Mouse (Mus musculus) embryonic facial prominence, embryonic 14.5 days (tissue): ENCODE measurements around the gene Lmf1. TPM values are rescaled to one million over a fixed set of nuclear protein-coding genes. Genes with fewer than 3 reads are reported as not detected.

Source experiments
- ATAC-seq: fragments of 200-750 bp; cut with Nextera tagmentation; 2 replicates; pipeline ENCODE4 v1.8.0; 2017; ENCODE audit warnings: low read depth, moderate number of reproducible peaks, moderate TSS enrichment
- DNase-seq: peaks from one replicate; pipeline ENCODE4 v3.0.0-alpha.2; 2015; ENCODE audit warnings: low spot score
- H3K27ac ChIP-seq: fragments of 300-500 bp; sonication (generic); replicated peaks from 2 replicates; pipeline ENCODE4 v1.5.1; 2014; ENCODE audit warnings: low read depth, mild to moderate bottlenecking, low read length, moderate library complexity
- H3K27me3 ChIP-seq: fragments of 300-500 bp; sonication (generic); replicated peaks from 2 replicates; pipeline ENCODE4 v1.6.1; 2014; ENCODE audit warnings: low read length; ENCODE audit not compliant: control insufficient read depth, insufficient read depth
- H3K36me3 ChIP-seq: fragments of 300-500 bp; sonication (generic); 2 replicates; pipeline ENCODE4 v1.6.1; 2014; ENCODE audit warnings: low read length, mixed read lengths; ENCODE audit not compliant: control insufficient read depth, insufficient read depth
- H3K4me1 ChIP-seq: fragments of 300-500 bp; sonication (generic); 2 replicates; pipeline ENCODE4 v1.6.1; 2014; ENCODE audit warnings: antibody characterized with exemption, low read length; ENCODE audit not compliant: control insufficient read depth, insufficient read depth
- H3K4me2 ChIP-seq: fragments of 300-500 bp; sonication (generic); 2 replicates; pipeline ENCODE4 v1.6.1; 2014; ENCODE audit warnings: low read depth, mild to moderate bottlenecking, low read length, moderate library complexity, mixed read lengths
- H3K4me3 ChIP-seq: fragments of 300-500 bp; sonication (generic); 2 replicates; pipeline ENCODE4 v1.5.1; 2014; ENCODE audit warnings: low read depth, mild to moderate bottlenecking, low read length
- H3K9ac ChIP-seq: fragments of 300-500 bp; sonication (generic); 2 replicates; pipeline ENCODE4 v1.6.1; 2014; ENCODE audit warnings: low read depth, mild to moderate bottlenecking, low read length, moderate library complexity, mixed read lengths
- H3K9me3 ChIP-seq: fragments of 300-500 bp; sonication (generic); 2 replicates; pipeline ENCODE4 v1.6.1; 2016; ENCODE audit warnings: low read length; ENCODE audit not compliant: control insufficient read depth
- WGBS: fragments of 180-500 bp; shearing (Covaris S2); extraction: QIAGEN DNeasy Blood & Tissue Kit; methylation state at CpG from one replicate; pipeline ENCODE4 v1.1.7; 2014; 5-methylcytosine and 5-hydroxymethylcytosine counted together
- polyA plus RNA-seq: library from polyadenylated mRNA; unstranded; fragments of >200 nt; fragmentation: Nextera tagmentation; extraction: Ambion mirVana; gene quantifications from 2 replicates; pipeline ENCODE4 v1.2.1, GENCODE M21; 2014

Lmf1 gene
- polyA plus RNA-seq, 1 experiment from 2014 or later, result 27.3 TPM

DNA sequence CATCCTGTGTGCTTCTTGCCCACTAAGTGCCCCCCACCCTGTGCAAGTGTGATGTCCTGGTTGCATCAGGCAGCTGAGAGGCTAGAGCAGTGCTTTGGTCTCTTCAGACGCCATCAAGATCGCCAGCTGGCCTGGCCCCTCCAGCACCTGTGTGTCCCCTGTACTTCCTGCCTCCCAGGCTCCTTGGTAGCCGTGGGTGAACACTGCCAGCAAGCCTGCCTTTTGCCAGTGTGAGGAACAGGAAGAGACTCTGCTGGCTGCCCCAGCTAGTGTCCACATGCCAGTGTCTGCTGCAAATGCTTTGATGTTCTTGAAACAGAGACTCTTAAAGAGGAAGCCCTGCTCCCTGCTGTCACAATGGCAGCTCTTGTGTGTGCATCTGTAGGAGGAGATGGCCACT, 18.7 kb downstream of the Lmf1 start:
- no peaks in the 10 kb centered on the region for H3K27me3 ChIP-seq
- H3K27ac ChIP-seq, result no peak overlapping the region
- H3K4me3 ChIP-seq, result no peak overlapping the region
- H3K4me2 ChIP-seq, result no peak overlapping the region
- 51% methylated on average over 3 of the region's 3 CpGs for WGBS
- H3K4me1 ChIP-seq, result peaks cover 18% of the 10 kb centered on the region
- H3K36me3 ChIP-seq, result peaks cover 11% of the 10 kb centered on the region; the same call in 1 of the 2 replicates
- no peak for DNase-seq
- no peaks in the 10 kb centered on the region for H3K9me3 ChIP-seq
- H3K9ac ChIP-seq, result no peak overlapping the region
- ATAC-seq, result no peak

DNA sequence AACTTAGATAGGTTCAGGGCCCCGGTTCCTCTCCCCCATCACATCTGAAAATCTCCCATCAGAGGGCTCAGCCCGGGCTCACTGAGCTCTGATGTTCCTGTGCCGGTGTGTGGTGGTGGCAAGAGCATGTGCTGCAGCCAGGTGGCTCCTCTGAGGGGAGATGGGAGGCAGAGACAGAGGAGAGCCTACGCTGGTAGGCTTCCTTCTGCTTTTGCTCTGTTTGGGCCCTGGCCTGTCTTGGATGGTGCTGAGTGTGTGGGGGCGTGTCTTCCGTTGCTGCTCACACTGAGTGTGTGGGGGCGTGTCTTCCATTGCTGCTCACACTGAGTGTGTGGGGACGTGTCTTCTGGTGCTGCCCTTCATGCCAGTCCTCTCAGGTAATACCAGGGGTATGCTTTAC, 23.5 kb downstream of the Lmf1 start:
- H3K27ac ChIP-seq, result no peak overlapping the region
- H3K4me2 ChIP-seq, result no peak overlapping the region
- no peak overlapping the region for H3K4me3 ChIP-seq
- H3K9ac ChIP-seq, result no peak overlapping the region
- no peaks in the 10 kb centered on the region for H3K9me3 ChIP-seq
- 78% methylated on average over 8 of the region's 8 CpGs for WGBS
- no peaks in the 10 kb centered on the region for H3K27me3 ChIP-seq
- no peaks in the 10 kb centered on the region for H3K36me3 ChIP-seq
- no peaks in the 10 kb centered on the region for H3K4me1 ChIP-seq
- no peak for ATAC-seq
- no peak for DNase-seq

DNA sequence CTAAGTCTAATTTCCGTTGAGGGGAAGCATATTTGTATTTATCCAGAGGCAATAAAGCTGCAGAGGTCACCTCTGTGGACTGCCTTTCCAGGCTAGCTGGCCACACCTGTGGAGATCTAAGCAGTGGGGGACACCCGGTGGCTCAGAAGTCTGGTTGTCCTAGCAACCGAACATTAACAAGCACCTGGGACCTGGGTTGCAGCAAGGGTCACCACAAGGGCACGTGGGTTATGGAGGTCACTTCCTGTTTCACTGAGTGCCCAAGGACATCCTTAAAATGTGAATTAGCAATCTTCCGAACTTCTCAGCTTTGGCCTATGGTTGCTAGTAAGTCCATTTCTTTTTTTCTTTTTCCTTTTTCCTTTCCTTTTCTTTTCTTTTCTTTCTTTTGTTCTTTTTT, 25.3 kb downstream of the Lmf1 start:
- WGBS, result 33% methylated on average over 5 of the region's 5 CpGs
- no peak overlapping the region for H3K9ac ChIP-seq
- H3K4me1 ChIP-seq, result no peaks in the 10 kb centered on the region; the same call in 1 of the 2 replicates
- H3K36me3 ChIP-seq, result no peaks in the 10 kb centered on the region
- H3K4me2 ChIP-seq, result no peak overlapping the region
- H3K4me3 ChIP-seq, result no peak overlapping the region
- no peak for ATAC-seq
- H3K9me3 ChIP-seq, result no peaks in the 10 kb centered on the region
- H3K27ac ChIP-seq, result no peak overlapping the region
- DNase-seq, result no peak
- no peaks in the 10 kb centered on the region for H3K27me3 ChIP-seq

DNA sequence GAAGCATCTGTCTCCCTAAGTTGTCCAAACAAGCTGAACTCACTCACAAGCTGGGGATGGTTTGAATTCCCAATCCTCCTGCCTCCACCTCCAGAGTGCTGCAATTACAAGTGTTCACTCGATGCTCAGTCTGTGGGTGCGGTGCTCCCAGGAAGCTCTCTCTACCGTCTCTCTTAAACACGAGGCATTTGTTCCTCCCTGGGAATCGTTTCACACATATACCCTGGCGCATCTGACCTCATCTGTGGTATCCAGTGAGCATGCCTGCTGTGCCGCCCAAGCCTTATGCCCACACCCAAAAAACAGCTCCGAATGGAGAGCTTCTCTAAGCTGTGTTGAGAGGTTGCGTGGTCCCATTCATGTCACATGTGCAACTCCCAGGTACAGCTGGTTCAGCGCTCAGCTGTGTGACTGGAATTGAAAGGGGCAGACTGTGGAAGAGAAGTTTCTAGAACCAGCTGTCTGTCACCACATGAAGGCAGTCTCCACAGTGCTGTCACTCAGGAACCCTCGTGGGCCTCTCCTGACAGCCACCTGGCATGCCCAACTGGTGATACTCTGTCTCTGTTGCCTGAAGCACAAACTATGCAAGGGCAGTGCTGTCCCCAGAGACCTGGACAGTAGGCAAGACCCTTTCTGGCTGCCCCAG, 29.4 kb downstream of the Lmf1 start:
- ATAC-seq, result peak; percentile 32; the same call in 1 of the 2 replicates
- Histone ChIP-seq H3K9ac (no peak overlapping the region), H3K27ac (no peak overlapping the region; the same call in 1 of the 2 replicates), H3K4me3 (no peak overlapping the region), H3K4me2 (no peak overlapping the region), H3K4me1 (peaks cover 10% of the 10 kb centered on the region; the same call in 1 of the 2 replicates), H3K27me3 (no peaks in the 10 kb centered on the region), H3K9me3 (no peaks in the 10 kb centered on the region), H3K36me3 (0 out of 2 replicates have a peak, but pooled peaks cover 4% of the 10 kb centered on the region)
- WGBS, result 73% methylated on average over 11 of the region's 11 CpGs
- peak; percentile 38 for DNase-seq

DNA sequence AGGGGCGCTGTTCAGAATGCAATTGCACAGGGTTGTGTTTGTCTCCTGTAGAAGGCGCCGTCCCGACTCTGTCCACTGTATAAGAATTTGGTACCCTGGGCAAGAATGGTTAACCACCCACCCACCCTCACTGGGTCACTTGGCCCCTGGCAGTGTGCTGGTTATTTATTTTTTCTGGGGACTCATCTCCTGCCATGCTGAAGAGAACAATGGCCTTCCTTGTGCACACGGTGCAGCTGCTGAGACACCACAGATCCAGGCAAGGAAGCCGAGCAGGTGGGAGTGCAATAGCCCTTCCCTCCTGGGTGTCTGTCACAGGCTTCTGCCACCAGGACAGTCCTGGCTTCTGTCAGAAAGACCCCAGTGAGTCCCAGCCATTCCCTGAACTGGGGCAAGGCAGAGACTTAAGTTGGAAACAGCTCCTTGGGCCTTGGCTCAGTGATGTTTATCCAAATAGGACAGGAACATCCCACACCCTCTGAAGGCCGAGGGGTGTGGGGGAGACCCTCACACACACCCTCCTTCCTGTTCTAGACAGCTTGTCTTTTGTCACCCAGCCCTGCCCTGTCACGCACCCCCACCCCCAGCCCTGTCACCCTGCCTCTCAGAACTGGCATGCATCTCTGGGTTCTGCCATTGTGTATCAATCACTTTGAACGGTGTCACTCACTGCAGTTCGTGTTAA, 30.1 kb downstream of the Lmf1 start:
- H3K27ac ChIP-seq, result no peak overlapping the region; the same call in 1 of the 2 replicates
- 46% methylated on average over 10 of the region's 10 CpGs for WGBS
- H3K9ac ChIP-seq, result no peak overlapping the region
- no peak overlapping the region for H3K4me2 ChIP-seq
- H3K9me3 ChIP-seq, result no peaks in the 10 kb centered on the region
- DNase-seq (peak; percentile 50), ATAC-seq (peak; percentile 27; the same call in 1 of the 2 replicates)
- H3K36me3 ChIP-seq, result 0 out of 2 replicates have a peak, but pooled peaks cover 11% of the 10 kb centered on the region
- no peaks in the 10 kb centered on the region for H3K27me3 ChIP-seq
- no peak overlapping the region for H3K4me3 ChIP-seq
- peaks cover 10% of the 10 kb centered on the region; the same call in 1 of the 2 replicates for H3K4me1 ChIP-seq

DNA sequence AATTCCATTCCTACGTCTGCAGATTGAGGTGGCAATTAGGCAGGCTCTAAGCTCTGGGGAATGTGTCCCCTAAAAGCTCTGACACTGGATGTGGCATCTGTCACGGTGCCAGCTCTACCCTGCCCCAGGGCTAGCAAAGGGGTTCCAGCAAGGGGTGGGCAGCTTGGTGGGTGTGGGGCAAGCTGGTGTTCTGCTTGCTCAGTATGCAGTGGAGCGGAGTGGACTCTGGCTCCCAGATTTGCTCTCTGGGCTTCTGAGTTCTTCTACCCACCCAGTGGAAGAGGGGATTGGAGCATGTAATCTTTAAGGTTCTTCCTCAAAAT, 30.6 kb downstream of the Lmf1 start:
- H3K36me3 ChIP-seq, result peaks cover 15% of the 10 kb centered on the region; the same call in 1 of the 2 replicates
- no peaks in the 10 kb centered on the region for H3K9me3 ChIP-seq
- no peak overlapping the region for H3K9ac ChIP-seq
- DNase-seq (no peak), ATAC-seq (no peak)
- H3K4me2 ChIP-seq, result no peak overlapping the region
- WGBS, result 56% methylated on average over 3 of the region's 3 CpGs
- no peaks in the 10 kb centered on the region for H3K27me3 ChIP-seq
- no peak overlapping the region; the same call in none of the 2 replicates for H3K27ac ChIP-seq
- H3K4me3 ChIP-seq, result no peak overlapping the region
- H3K4me1 ChIP-seq, result peaks cover 10% of the 10 kb centered on the region; the same call in 1 of the 2 replicates

DNA sequence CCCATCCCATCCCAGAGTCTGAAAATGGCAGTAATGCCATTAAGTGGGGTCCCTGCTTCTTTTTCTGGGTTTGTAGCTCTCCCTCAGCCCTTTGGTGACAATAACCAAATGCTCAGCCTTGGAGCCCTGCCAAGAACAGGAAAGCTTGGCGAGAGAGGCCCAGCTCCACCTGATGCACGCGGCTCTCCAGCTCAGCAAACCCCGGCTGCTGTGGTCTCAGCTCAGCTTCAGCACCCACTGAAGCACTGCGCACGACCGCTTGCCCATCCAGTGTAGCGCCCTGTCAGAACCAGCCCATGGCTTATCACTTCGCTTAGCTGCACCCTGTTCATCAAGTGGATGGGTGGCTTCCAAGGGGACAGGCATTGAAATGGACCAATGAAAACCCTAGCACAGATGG, 31.3 kb downstream of the Lmf1 start:
- 44% methylated on average over 9 of the region's 9 CpGs for WGBS
- DNase-seq (peak; percentile 75), ATAC-seq (peak; percentile 54)
- no peaks in the 10 kb centered on the region for H3K27me3 ChIP-seq
- H3K9ac ChIP-seq, result no peak overlapping the region
- no peaks in the 10 kb centered on the region for H3K9me3 ChIP-seq
- H3K36me3 ChIP-seq, result peaks cover 20% of the 10 kb centered on the region
- H3K27ac ChIP-seq, result no peak overlapping the region; the same call in 1 of the 2 replicates
- peaks cover 10% of the 10 kb centered on the region; the same call in 1 of the 2 replicates for H3K4me1 ChIP-seq
- H3K4me3 ChIP-seq, result no peak overlapping the region
- H3K4me2 ChIP-seq, result no peak overlapping the region

DNA sequence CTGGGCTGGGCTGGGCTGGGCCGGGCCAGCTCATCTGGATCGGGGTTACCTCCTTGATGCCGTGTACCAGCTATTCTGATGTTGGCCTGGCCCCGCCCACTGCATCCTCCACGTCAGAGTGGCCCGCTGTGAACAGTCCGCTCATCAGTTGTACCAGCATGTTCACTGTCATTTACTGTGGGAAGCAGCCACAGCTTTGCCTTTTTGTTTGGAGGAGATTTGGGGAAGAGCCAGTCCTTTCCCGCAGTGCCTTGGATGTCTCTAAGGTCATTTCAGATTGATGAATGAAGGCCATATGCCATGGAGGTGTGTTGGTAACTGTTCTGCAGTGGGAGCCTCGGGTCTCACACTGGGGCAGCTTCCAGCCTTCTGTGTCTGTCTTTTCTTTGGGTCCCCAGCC, 33.7 kb downstream of the Lmf1 start:
- H3K4me2 ChIP-seq, result no peak overlapping the region
- peaks cover 31% of the 10 kb centered on the region for H3K36me3 ChIP-seq

More for the DNA sequence above, 33.7 kb downstream of the Lmf1 start:
- Histone ChIP-seq H3K9me3 (no peaks in the 10 kb centered on the region), H3K27ac (no peak overlapping the region), H3K9ac (no peak overlapping the region), H3K27me3 (no peaks in the 10 kb centered on the region), H3K4me1 (peaks cover 10% of the 10 kb centered on the region; the same call in 1 of the 2 replicates), H3K4me3 (no peak overlapping the region)
- WGBS, result 81% methylated on average over 9 of the region's 9 CpGs
- ATAC-seq, result no peak
- DNase-seq, result no peak
